Mouse (Mus musculus) testis, adult 2 months (tissue): ENCODE data around the gene Tbc1d17.

Source experiments
- CTCF ChIP-seq: fragments of 200-500 bp; IDR thresholded peaks from 2 replicates; pipeline ENCODE4 v1.5.1; 2012; ENCODE audit warnings: low read depth, mild to moderate bottlenecking, inconsistent platforms, low read length, moderate library complexity; ENCODE audit not compliant: control insufficient read depth, insufficient read depth, insufficient replicate concordance
- POLR2A ChIP-seq: fragments of 200-500 bp; IDR thresholded peaks from 2 replicates; pipeline ENCODE4 v1.6.1; 2012; ENCODE audit warnings: low read depth, mild to moderate bottlenecking, inconsistent platforms, low read length, moderate library complexity; ENCODE audit not compliant: control insufficient read depth

- TF ChIP-seq CTCF (no peak), POLR2A (no peak)
Observed at GRCm38 (mm10) chr7:44826771-44827170, 22.1 kb downstream of the Tbc1d17 start.
